Mouse (Mus musculus): ENCODE measurements around the gene 1810037I17Rik.
"Not testable (repeated sequence)": the region's sequence is repeated elsewhere in the genome, so short reads cannot be mapped to it uniquely, and the experiment has no call there.

The 1810037I17Rik gene

DNA sequence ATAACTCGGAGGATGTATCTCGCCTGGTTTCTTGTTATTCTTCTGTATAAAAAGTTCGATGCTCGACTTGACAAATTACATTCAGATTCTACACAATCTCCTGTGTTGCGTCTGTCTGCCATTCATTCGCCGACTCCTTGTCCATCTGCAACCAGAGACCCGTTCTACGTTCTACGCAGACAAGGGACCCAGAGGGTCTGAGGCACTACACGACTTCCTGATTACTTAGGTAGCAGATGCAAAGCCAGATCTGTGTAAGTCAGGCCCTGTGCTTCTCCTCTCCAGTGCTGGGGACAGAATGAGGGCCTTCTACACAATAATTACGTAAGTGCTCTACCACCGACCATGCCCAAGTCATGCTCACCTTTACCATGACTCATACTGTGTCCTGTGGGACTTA is 13.2 kb downstream of the 1810037I17Rik start:
- not testable (repeated sequence) for DNase-seq

DNA sequence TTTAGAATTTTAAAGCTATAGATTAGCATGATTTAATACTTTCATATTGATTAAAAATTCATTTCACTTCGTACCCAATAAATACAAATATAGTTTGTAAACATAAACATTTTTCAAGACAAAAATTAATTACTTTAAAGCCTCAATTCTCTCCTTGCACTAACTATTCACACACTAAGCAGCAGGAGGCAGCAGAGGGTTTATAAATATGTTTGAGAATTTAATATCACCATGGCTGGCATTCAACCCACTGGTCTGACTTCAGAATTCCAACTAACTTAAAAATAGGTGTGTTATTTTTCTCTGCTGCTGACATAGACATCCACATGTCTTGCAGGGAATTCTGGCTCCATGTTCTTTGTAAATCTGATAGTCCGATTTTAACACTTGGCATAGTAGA is 15.2 kb downstream of the 1810037I17Rik start:
- DNase-seq: peak; percentile 47 to 65

DNA sequence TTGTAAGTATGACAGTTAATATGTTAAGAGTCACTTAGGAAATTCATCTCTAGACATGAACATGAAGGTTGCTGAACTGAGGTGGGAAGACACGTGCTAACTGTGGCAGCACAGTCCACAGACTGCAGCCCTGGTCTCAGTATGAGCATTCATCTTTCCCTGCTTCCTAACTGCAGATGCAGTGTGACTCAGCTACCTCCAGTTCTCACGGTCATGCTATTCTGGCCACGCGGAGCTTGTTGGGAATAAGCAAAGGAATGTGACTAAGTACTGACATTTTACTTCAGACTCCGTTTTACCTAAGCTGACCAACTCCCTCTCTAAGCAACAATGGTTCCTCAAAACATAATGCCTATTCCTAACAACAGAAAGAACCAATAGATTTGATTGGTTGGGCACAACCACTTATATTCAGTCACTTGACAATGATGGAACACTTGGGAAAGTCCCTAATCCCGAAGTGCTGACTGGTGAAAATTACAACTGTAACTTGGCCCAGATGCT is 19.4 kb downstream of the 1810037I17Rik start:
- DNase-seq: no peak

DNA sequence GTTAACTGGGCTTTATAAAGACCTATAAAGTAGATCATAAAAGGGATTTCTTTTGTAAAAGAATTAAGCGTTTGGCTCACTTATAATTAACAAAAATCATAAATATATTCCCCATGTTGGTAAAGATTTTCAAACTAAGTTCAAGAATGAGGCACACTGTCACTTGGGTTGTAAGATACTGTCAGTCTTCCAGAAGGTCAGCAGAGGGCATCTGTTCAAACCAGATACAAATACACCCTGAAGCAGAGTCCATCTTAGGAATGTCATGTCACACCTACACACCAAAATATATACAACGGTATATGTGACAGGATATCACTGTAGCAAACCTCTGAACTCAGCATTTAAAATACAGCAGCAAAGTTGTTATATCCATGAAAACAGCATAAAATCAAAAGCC is 26.1 kb downstream of the 1810037I17Rik start:
- DNase-seq: no peak

DNA sequence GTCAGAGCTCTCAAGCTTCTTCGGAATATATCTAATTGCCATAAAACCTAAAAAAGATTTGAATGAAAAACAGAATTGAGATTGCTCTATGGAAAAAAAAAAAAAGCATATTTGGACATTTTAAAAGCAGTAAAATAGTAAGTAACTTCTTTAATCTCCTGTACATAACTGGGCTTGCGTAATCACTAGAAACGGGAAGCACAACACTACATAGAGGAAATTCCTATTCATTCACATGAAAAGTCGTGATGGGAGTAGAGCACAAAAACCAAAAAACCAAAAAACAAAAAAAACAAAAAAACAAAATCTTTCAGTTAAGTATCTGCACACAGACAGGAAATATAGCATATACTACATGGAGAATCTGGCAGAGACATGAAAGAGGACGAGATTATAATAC is 40.3 kb downstream of the 1810037I17Rik start:
- no peak for DNase-seq

DNA sequence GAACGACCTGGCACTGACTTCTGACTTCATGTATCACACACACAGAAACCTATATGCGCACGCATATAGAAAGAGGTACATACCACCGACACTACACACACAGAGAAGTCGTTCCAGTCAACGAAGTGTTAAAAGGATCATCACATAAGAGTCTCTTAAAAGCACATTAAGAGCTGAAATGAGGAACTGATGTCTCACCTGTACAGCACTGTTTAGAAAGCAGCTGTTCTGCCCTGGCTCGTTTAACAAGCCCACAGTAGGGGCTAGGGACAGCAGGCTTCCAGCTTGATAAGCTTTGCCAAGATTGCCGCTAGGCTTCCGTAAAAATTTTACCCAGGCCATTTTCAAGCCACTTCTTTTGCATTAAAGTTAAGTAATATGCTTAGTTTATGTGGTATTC is 44.4 kb downstream of the 1810037I17Rik start:
- no peak for DNase-seq

DNA sequence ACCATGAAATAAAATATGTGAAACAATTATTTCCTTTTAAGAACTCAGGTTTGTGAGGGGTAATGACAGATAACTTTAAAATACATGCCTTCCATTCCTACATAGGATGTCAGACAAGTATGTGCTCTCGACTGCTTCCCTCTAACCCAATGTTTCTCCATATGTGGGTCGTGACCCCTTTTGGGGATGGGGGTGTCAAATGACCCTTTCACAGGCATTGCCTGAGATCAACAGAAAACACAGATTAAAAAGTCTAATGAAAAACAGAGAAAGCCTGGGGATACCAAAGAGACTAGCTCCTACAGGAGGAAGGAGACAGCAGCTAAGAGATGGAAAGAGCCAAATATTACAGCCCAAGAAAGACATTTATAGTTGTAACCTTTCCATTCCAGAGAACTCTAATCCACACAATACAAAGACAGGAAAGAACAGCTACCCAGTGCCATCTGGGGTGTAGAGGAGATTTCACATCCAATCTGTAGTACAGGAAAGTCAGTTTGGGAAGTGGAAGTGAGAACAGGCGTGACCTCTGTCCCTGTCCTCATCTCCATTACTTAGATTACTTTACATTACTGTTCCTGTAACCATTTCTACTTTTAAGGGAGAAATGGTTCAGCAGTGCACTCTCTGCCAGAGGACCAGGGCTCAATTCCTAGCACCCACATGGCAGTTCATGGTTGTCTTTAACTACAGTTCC is 48.3 kb downstream of the 1810037I17Rik start:
- no peak for DNase-seq

DNA sequence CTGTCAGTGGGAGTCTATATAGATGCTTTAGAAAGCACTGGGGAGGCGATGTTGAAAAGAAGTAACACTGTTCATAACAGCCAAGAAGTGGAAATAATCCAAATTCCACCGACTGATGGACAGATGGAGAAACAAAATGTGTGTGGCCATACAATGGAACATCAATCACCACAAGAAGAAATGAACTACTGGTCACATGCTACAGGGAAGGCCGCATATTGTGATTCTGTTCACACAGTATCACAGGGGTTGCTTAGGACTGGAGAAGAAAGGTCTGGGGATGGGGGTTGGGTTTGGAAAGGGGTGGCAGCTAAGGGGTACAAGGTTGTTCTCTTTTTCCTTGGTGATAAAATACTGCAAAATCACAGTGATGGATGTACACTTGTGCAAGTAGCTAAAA is 50.8 kb downstream of the 1810037I17Rik start:
- DNase-seq: no peak

DNA sequence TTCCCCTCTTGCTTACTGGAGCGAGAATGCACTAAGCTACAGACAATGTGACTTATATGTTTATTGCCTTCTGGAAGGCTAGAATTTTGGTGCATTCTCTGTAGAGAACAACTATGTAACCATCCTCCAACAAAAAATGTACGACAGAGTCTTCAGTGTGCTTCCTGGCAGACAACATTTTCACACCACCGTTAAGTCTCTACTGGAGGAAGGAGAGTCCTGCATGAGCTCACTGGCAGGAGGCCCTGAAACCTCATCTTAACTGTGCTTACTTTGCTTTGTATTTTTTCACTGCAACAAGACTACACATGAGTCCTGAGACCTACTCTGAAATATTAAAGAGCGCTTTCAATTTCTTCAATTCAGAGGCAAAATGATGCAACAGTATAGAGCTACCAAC is 51.4 kb downstream of the 1810037I17Rik start:
- DNase-seq: no peak
